Mouse (Mus musculus): ENCODE measurements around the gene Tbc1d22b. TPM values are rescaled to one million over a fixed set of nuclear protein-coding genes. Genes with fewer than 3 reads are reported as not detected.

The Tbc1d22b gene
- total and polyA plus RNA-seq, 3 experiments = 8.0 to 53.8 (median 30.7) TPM

DNA sequence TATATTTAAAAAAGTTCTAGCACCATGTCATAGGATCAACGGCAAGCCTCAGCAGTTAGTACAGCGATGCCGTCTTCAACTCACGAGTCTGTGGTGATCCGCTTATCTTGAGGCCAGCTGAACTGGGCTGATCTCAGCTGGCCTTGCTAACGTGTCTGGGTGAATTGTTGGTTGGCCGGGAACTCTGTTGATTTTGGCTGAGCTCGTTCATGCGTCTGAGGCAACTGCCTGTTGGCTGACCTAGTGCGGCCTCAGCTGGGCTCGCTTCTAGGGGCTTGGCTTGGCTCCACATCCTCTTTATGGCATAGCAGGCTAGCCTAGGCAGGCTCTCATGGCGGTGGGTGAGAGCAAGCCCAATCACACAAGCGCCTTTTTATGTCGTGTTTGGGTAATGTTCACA lies 8.2 kb upstream of the Tbc1d22b start:
- Histone ChIP-seq H3K27me3 (ENCODE audit: control insufficient read depth in 1 of 2, insufficient read depth in 2 of 2, low read length in 2 of 2) (no peaks in the 10 kb centered on the region), H3K4me3 (ENCODE audit: control insufficient read depth in 1 of 2, insufficient read depth in 1 of 2, low read depth in 2 of 2, low read length in 2 of 2) (peak overlapping the region; percentile 48 to 55), H3K9ac (ENCODE audit: control insufficient read depth, low read depth, low read length, poor library complexity, severe bottlenecking) (peak overlapping the region; percentile 67), H3K9me3 (replicated peaks; ENCODE audit: insufficient read depth, low read length) (no peaks in the 10 kb centered on the region), H3K79me2 (ENCODE audit: control insufficient read depth, insufficient read depth, low read length, poor library complexity) (no peaks in the 10 kb centered on the region), H3K4me1 (ENCODE audit: control insufficient read depth in 1 of 2, insufficient read depth in 2 of 2, low read length in 2 of 2) (0 out of 4 replicates have a peak, but pooled peaks cover 0 to 3% of the 10 kb centered on the region in 2 experiments), H3K36me3 (ENCODE audit: control insufficient read depth in 1 of 2, insufficient read depth in 2 of 2, low read length in 2 of 2) (peaks cover 0 to 3% of the 10 kb centered on the region in 2 experiments; a peak in 2 of 4 replicates), H3K27ac (ENCODE audit: control insufficient read depth, low read depth, low read length) (peak overlapping the region; percentile 82)
- DNase-seq (ENCODE audit: low read depth, low spot score) = peak; percentile 82
- no peak for TF ChIP-seq RAD21 (IDR thresholded peaks at IDR 0.05; ENCODE audit: low read depth, low read length)
- TF ChIP-seq ETS1 (IDR thresholded peaks at IDR 0.05; ENCODE audit: low read depth, low read length) = peak; percentile 100
- TF ChIP-seq GATA1 (IDR thresholded peaks at IDR 0.05; ENCODE audit: low read depth, low read length) = peak; percentile 63; the same call in 1 of the 2 replicates
- no peak for TF ChIP-seq GABPA (IDR thresholded peaks at IDR 0.05; ENCODE audit: low read depth, low read length)
- TF ChIP-seq TCF12 (IDR thresholded peaks at IDR 0.05; ENCODE audit: low read depth, low read length) = 0 out of 2 replicates have a peak, but pooled peaks have one; percentile 27
- peak; percentile 96 for TF ChIP-seq BHLHE40 (IDR thresholded peaks at IDR 0.05; ENCODE audit: borderline replicate concordance, low read depth, low read length)
- TF ChIP-seq ELF1 (IDR thresholded peaks at IDR 0.05; ENCODE audit: low read depth, low read length) = no peak
- TF ChIP-seq TAL1 (IDR thresholded peaks at IDR 0.05; ENCODE audit: low read length) = peak; percentile 30
- TF ChIP-seq MYC (IDR thresholded peaks at IDR 0.05; ENCODE audit: low read depth, low read length) = no peak
- no peak for TF ChIP-seq MAX (IDR thresholded peaks at IDR 0.05; ENCODE audit: low read length)
- no peak for TF ChIP-seq POLR2AphosphoS5 (IDR thresholded peaks at IDR 0.05; ENCODE audit: borderline replicate concordance, low read depth, low read length)
- TF ChIP-seq MAZ (IDR thresholded peaks at IDR 0.05; ENCODE audit: low read depth, low read length) = no peak
- peak; percentile 21; the same call in 1 of the 2 replicates for TF ChIP-seq ZC3H11A (IDR thresholded peaks at IDR 0.05; ENCODE audit: low read depth, low read length)
- no peak for TF ChIP-seq CTCF (IDR thresholded peaks at IDR 0.05 in 2 of 3, conservative IDR thresholded peaks at IDR 0.05 in 1 of 3; ENCODE audit: control insufficient read depth in 1 of 3, insufficient read depth in 1 of 3, low read depth in 2 of 3, low read length in 3 of 3, poor library complexity in 1 of 3, severe bottlenecking in 1 of 3)
- TF ChIP-seq POLR2AphosphoS2 (IDR thresholded peaks at IDR 0.05; ENCODE audit: low read length) = no peak
- TF ChIP-seq JUND (IDR thresholded peaks at IDR 0.05; ENCODE audit: low read depth, low read length) = no peak
- no peak for TF ChIP-seq NRF1 (IDR thresholded peaks at IDR 0.05; ENCODE audit: insufficient read depth, low read depth, low read length, poor library complexity, severe bottlenecking)
- TF ChIP-seq KAT2A (conservative IDR thresholded peaks at IDR 0.05; ENCODE audit: low read depth, low read length) = no peak
- TF ChIP-seq MXI1 (IDR thresholded peaks at IDR 0.05; ENCODE audit: low read depth, low read length) = peak; percentile 39; the same call in 1 of the 2 replicates
- TF ChIP-seq MEF2A (IDR thresholded peaks at IDR 0.05; ENCODE audit: extremely low read depth, insufficient replicate concordance, low read depth, low read length, poor library complexity, severe bottlenecking) = no peak
- TF ChIP-seq NELFE (IDR thresholded peaks at IDR 0.05; ENCODE audit: low read depth, low read length) = no peak; the same call in 1 of the 2 replicates
- no peak for TF ChIP-seq HCFC1 (IDR thresholded peaks at IDR 0.05; ENCODE audit: low read depth, low read length)
- no peak for TF ChIP-seq USF2 (IDR thresholded peaks at IDR 0.05; ENCODE audit: borderline replicate concordance in 1 of 2, insufficient read depth in 1 of 2, low read depth in 1 of 2, low read length in 2 of 2)
- no peak for TF ChIP-seq CHD2 (IDR thresholded peaks at IDR 0.05; ENCODE audit: low read length)
- TF ChIP-seq UBTF (IDR thresholded peaks at IDR 0.05; ENCODE audit: borderline replicate concordance, insufficient read depth, low read depth, low read length) = no peak
- peak in 1 of 2 experiments; percentile 58; a peak in 2 of 4 replicates for TF ChIP-seq EP300 (IDR thresholded peaks at IDR 0.05; ENCODE audit: low read depth in 1 of 2, low read length in 2 of 2)
- TF ChIP-seq TBP (IDR thresholded peaks at IDR 0.05; ENCODE audit: low read depth, low read length) = no peak
- TF ChIP-seq SMC3 (IDR thresholded peaks at IDR 0.05; ENCODE audit: low read depth, low read length) = no peak
- peak; percentile 85 for TF ChIP-seq SIN3A (IDR thresholded peaks at IDR 0.05; ENCODE audit: low read length)
- TF ChIP-seq MAFK (IDR thresholded peaks at IDR 0.05; ENCODE audit: borderline replicate concordance, low read depth, low read length) = no peak
- TF ChIP-seq E2F4 (IDR thresholded peaks at IDR 0.05; ENCODE audit: borderline replicate concordance, low read depth, low read length) = no peak
- no peak for TF ChIP-seq ZKSCAN1 (IDR thresholded peaks at IDR 0.05; ENCODE audit: low read depth, low read length)
- TF ChIP-seq POLR2A (IDR thresholded peaks at IDR 0.05; ENCODE audit: control insufficient read depth in 1 of 2, insufficient read depth in 1 of 2, low read depth in 1 of 2, low read length in 2 of 2, poor library complexity in 1 of 2) = no peak
- no peak for TF ChIP-seq ZMIZ1 (IDR thresholded peaks at IDR 0.05; ENCODE audit: low read depth, low read length)
- TF ChIP-seq USF1 (IDR thresholded peaks at IDR 0.05; ENCODE audit: low read depth, low read length) = no peak
- TF ChIP-seq RCOR1 (IDR thresholded peaks at IDR 0.05; ENCODE audit: low read depth, low read length) = no peak
- no peak for TF ChIP-seq CHD1 (IDR thresholded peaks at IDR 0.05; ENCODE audit: low read depth, low read length)
- peak; percentile 55; the same call in 1 of the 2 replicates for TF ChIP-seq MYB (IDR thresholded peaks at IDR 0.05; ENCODE audit: low read depth, low read length)

Measured in MEL (cell line).